ENCODE assay signal across 1 mouse cellular context in the genomic region with DNA sequence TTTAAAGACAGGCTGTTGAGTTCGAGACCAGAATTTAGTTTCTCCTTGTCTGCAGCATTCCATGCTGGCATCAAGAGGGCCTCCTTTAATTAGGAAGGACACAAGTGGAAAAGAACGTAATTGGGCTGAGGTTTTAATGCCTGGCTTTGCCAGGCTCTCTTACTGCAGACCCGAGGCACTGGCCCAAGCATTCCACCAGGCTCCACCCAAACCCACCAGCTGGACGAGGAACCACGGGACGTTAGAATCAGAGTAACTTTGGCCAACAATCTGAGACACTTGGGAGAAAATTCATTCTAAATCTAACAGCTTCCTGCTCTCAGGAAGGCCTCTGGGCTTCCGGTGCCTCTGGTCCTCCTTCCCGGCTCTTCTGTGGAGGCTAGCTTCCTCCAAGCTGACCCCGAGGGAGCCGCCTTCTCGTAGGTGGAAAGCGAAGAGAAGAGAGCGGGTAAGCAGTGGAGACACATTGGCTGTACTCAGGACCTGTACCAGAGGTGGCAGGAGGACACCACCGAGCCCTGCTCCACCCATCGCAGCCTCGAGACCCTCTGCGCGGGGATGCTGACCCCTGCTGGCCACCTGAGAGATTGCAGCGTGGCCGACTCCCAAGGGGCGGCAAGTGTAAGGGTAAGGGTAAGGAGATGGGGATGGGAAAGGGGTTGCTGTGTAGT.
TF ChIP-seq lines count a peak whose summit lies in the region.

No protein-coding gene starts in this region.

TF ChIP-seq in MEL, 35 proteins besides CTCF, POLR2A, EP300 and RAD21 (continued from another document):
- no peak for TF ChIP-seq TCF12 (IDR thresholded peaks at IDR 0.05; ENCODE audit: low read depth, low read length)
- TF ChIP-seq RCOR1 (IDR thresholded peaks at IDR 0.05; ENCODE audit: low read depth, low read length) = no peak
- TF ChIP-seq TBP (IDR thresholded peaks at IDR 0.05; ENCODE audit: low read depth, low read length) = no peak
- TF ChIP-seq TAL1 (IDR thresholded peaks at IDR 0.05; ENCODE audit: low read length) = no peak
- TF ChIP-seq MXI1 (IDR thresholded peaks at IDR 0.05; ENCODE audit: low read depth, low read length) = no peak
